Mouse (Mus musculus) thymus, adult 2 months (tissue): Measurements from ENCODE around the gene Col18a1. TPM values are rescaled to one million over a fixed set of nuclear protein-coding genes. Genes with fewer than 3 reads are reported as not detected.
"Not testable (repeated sequence)": the region's sequence is repeated elsewhere in the genome, so short reads cannot be mapped to it uniquely, and the experiment has no call there.

Experiments used
- DNase-seq: peaks from one replicate; pipeline ENCODE4 v3.0.0; 2021
- H3K27ac ChIP-seq: fragments of 200-500 bp; 2 replicates; pipeline ENCODE4 v1.5.1; 2012; ENCODE audit warnings: low read length, control low read depth; ENCODE audit not compliant: control insufficient read depth, insufficient read depth
- H3K27me3 ChIP-seq: fragments of 200-500 bp; 2 replicates; pipeline ENCODE4 v1.6.1; 2012; ENCODE audit warnings: mild to moderate bottlenecking, low read length, moderate library complexity, mixed read lengths; ENCODE audit not compliant: control insufficient read depth, insufficient read depth
- H3K36me3 ChIP-seq: fragments of 200-500 bp; 2 replicates; pipeline ENCODE4 v1.6.1; 2012; ENCODE audit warnings: mild to moderate bottlenecking, low read length, moderate library complexity; ENCODE audit not compliant: control insufficient read depth, insufficient read depth
- H3K4me1 ChIP-seq: fragments of 200-500 bp; replicated peaks from 2 replicates; pipeline ENCODE4 v1.6.1; 2012; ENCODE audit warnings: low read length; ENCODE audit not compliant: control insufficient read depth, insufficient read depth
- H3K4me3 ChIP-seq: fragments of 200-500 bp; 2 replicates; pipeline ENCODE4 v1.5.1; 2012; ENCODE audit warnings: mild to moderate bottlenecking, low read length, control low read depth, moderate library complexity; ENCODE audit not compliant: control insufficient read depth, insufficient read depth
- CTCF ChIP-seq: fragments of 200-500 bp; IDR thresholded peaks from 2 replicates; pipeline ENCODE4 v1.5.1; 2012; ENCODE audit warnings: mild to moderate bottlenecking, control low read depth, low read length, moderate library complexity, borderline replicate concordance; ENCODE audit not compliant: control insufficient read depth, poor library complexity, insufficient read depth; ENCODE audit errors: extremely low read depth
- POLR2A ChIP-seq: fragments of 200-500 bp; IDR thresholded peaks from 2 replicates; pipeline ENCODE4 v1.6.1; 2012; ENCODE audit warnings: mild to moderate bottlenecking, low read length, control low read depth, moderate library complexity; ENCODE audit not compliant: control insufficient read depth, poor library complexity, insufficient read depth; ENCODE audit errors: extremely low read depth
- WGBS: fragments of 180-500 bp; shearing (Covaris S2); methylation state at CpG from one replicate; pipeline ENCODE4 v1.1.7; 2018; 5-methylcytosine and 5-hydroxymethylcytosine counted together
- polyA plus RNA-seq: library from polyadenylated mRNA; depleted of rRNA; stranded (reverse); fragments of >200 nt; gene quantifications from 2 replicates; pipeline ENCODE4 v1.2.3, GENCODE M21; 2012

Col18a1 gene
- polyA plus RNA-seq, 1 experiment: 20.7 TPM

DNA sequence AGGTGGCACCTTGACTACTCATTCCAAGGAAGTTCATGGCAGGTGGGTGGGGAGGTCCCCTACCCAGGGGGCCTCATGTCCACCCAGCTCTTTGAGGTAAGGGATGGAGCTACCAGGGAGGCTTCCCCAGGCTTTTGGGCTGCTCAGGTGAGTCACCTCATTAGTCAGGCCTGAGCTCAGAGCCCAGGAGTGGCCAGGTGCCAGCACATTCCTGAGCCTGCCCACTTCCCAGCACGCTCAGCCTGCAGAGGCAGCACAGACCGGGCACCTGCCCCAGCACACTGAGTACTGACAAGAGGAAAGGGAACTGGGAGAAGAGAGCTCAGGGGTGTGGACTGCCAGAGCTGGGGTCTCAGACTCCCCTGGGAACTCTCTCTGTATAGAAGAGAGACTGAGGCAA, 24.0 kb downstream of the Col18a1 start:
- no peak overlapping the region for H3K4me3 ChIP-seq
- no peaks in the 10 kb centered on the region for H3K27me3 ChIP-seq
- no peaks in the 10 kb centered on the region for H3K36me3 ChIP-seq
- H3K27ac ChIP-seq: no peak overlapping the region
- WGBS: 88% methylated on average over 2 of the region's 2 CpGs
- H3K4me1 ChIP-seq: no peaks in the 10 kb centered on the region
- no peak for DNase-seq
- no peak for TF ChIP-seq POLR2A
- TF ChIP-seq CTCF: no peak

DNA sequence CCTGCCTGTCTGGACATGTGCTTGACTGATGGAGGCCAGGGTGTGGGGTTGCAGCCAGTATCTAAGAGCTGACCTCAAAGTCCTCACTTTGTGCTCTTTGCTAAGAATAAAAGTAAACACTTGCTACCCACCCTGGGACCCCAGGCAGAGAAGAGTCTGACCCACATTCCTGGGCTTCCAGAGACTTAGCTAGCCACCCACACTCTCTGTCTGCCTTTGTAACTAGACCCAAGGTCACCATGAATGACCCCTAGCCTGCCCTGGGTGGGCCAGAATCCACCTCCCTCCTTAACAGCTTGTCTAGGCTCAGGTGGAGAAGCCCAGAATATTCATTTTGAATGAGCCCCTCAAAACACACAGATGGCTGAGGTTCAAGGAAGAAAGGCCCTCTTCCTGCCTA, 28.0 kb downstream of the Col18a1 start:
- TF ChIP-seq POLR2A (no peak), CTCF (no peak)
- DNase-seq: no peak
- Histone ChIP-seq H3K4me3 (no peak overlapping the region), H3K36me3 (no peaks in the 10 kb centered on the region), H3K4me1 (no peaks in the 10 kb centered on the region), H3K27me3 (no peaks in the 10 kb centered on the region), H3K27ac (no peak overlapping the region)

DNA sequence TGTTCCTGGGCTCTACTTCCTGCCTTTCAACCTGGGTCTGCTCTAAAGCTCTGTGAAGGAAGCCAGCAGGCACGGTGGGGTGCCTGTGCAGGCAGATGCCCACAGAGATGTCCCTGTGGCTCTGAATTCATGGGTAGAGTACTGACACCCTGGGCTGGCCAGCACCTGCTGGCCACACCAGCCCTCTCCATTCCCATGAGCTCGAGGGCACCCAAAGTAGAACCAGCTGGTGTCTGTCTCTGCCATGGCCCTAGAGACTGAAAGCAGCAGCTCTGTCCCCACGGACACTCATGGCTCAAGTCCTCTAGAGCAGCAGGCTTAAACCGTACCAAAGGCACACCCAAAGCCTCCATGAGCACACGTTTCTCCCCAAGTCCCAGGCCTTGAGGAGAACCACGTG, 30.1 kb downstream of the Col18a1 start:
- 76% methylated on average over 6 of the region's 6 CpGs for WGBS
- H3K4me3 ChIP-seq: no peak overlapping the region
- no peaks in the 10 kb centered on the region for H3K4me1 ChIP-seq
- no peaks in the 10 kb centered on the region for H3K27me3 ChIP-seq
- no peak overlapping the region for H3K27ac ChIP-seq
- no peak for DNase-seq
- no peak for TF ChIP-seq CTCF
- TF ChIP-seq POLR2A: no peak
- H3K36me3 ChIP-seq: no peaks in the 10 kb centered on the region

DNA sequence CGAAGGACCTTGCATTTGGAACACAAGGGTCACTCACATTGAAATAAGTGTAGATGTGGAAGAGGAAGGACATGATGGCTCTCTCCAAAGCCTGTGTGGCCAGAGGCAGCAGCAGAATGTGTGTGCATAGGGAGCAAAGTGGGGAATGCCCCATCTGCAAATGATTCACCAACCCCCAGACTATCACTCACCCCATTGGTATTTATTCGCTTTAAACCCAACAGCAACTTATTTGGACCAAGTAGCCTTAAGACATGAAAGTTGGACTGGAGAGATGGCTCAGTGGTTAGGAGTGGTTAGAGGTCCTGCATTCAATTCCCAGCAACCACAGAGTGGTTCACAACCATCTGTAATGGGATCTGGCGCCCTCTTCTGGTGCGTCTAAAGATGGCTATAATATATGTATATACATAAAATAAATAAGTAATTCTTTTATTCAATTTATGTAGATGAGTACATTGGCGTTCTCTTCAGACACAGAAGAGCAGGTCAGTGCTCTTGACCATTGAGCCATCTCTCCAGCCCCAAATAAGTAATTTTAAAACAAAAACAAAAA, 31.0 kb downstream of the Col18a1 start:
- Histone ChIP-seq H3K27me3 (no peaks in the 10 kb centered on the region), H3K4me1 (no peaks in the 10 kb centered on the region), H3K27ac (no peak overlapping the region), H3K36me3 (no peaks in the 10 kb centered on the region), H3K4me3 (no peak overlapping the region)
- TF ChIP-seq POLR2A (no peak), CTCF (no peak)
- peak; percentile 15 for DNase-seq
- 95% methylated on average over 5 of the region's 5 CpGs for WGBS

DNA sequence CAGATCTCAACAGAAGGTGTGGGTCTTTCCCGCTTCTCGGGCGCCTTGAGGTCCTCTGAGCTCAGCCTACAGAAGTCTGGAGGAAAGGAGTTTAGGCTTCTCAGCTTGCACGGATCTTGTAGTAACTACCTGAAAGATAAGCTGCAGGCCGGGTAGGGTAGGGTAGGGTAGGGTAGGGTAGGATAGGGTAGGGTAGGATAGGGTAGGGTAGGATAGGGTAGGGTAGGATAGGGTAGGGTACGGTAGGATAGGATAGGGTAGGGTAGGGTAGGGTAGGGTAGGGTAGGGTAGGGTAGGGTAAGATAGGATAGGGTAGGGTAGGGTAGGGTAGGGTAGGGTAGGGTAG, 31.6 kb downstream of the Col18a1 start:
- not testable (repeated sequence) for DNase-seq, H3K27ac ChIP-seq, H3K36me3 ChIP-seq, H3K27me3 ChIP-seq, H3K4me1 ChIP-seq, H3K4me3 ChIP-seq
- WGBS: 95% methylated on average over 6 of the region's 6 CpGs

DNA sequence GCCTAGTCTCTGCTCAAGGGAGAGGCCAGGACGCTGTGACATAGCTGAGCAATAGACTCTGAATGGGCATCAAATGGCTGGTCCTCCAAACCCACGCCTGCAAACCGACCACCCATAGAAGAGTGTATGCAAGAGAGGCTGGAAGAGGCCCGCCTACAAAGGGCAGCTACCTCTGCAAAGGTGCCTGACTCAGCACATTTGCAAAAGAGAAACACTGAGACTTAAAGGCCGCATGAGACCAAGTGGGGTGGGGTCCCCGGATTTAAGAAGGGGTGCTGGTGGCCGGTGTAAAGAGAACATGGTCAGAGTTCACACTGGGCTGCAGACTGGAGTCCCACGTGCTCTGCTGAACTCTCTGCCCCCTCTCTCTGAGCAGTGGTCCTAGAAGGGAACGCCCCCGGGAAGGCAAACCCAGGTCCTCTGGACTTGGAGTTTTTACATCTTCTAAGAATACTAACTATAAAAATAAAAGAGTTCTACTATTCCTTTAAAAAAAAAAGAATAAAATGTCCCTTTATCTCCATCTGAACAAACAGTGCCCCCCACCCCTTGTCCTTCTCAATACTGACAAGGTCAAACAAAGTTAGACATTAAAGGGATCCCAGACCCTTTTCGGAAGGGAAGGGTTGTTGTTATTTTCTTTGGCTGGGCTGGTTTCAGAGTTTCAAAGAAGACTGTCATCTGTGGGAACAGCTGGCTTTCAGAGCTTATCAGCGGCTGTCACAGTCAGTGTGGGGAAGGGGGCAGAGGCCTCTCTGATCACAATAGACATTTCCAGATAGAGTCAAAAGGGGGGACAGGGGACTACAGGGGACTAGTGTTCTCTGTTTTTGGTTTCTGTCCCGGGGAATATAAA, 32.2 kb downstream of the Col18a1 start:
- Histone ChIP-seq H3K27me3 (no peaks in the 10 kb centered on the region), H3K36me3 (no peaks in the 10 kb centered on the region), H3K4me3 (no peak overlapping the region), H3K27ac (no peak overlapping the region), H3K4me1 (no peaks in the 10 kb centered on the region)
- WGBS: 71% methylated on average over 13 of the region's 13 CpGs
- no peak for TF ChIP-seq CTCF
- TF ChIP-seq POLR2A: no peak
- DNase-seq: no peak

DNA sequence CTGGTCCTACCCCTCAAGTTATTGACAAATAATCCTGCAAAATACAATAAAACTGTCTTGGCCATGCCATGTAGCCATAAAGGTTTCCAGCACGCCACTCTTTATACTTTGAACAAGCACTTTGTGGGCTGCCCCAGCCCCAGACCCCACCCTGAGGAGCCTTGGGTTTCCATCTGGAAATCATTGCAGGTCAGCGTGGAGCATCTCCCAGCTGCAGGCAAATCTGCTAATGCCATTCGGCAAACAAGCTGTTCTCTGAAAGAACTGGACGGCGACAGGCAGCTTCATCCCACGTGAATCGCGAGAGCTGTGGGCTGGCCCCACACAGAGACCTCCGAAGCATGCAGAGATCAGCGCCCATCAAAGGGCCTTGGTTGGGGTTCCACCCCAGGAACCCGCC, 34.2 kb downstream of the Col18a1 start:
- TF ChIP-seq CTCF: no peak
- no peak for TF ChIP-seq POLR2A
- no peak overlapping the region for H3K27ac ChIP-seq
- 91% methylated on average over 11 of the region's 11 CpGs for WGBS
- DNase-seq: no peak
- no peak overlapping the region for H3K4me3 ChIP-seq
- no peaks in the 10 kb centered on the region for H3K36me3 ChIP-seq
- no peaks in the 10 kb centered on the region for H3K4me1 ChIP-seq
- H3K27me3 ChIP-seq: no peaks in the 10 kb centered on the region
